Mouse (Mus musculus): ENCODE measurements around the gene Fzr1.

Fzr1 gene

GRCm38 (mm10) chr10:81416581-81417226 is 38.4 kb upstream of the Fzr1 start:
- peak; percentile 94 for DNase-seq (ENCODE audit: inconsistent ontology term)

GRCm38 (mm10) chr10:81415549-81416310 is 37.4 kb upstream of the Fzr1 start:
- peak; percentile 57 for DNase-seq (ENCODE audit: inconsistent ontology term)

- no peak for DNase-seq (ENCODE audit: inconsistent ontology term)
These were observed 36.8 kb upstream of the Fzr1 start for GRCm38 (mm10) chr10:81415146-81415545.

GRCm38 (mm10) chr10:81414682-81415081 is 36.4 kb upstream of the Fzr1 start:
- DNase-seq (ENCODE audit: inconsistent ontology term), result peak; percentile 93

- DNase-seq (ENCODE audit: inconsistent ontology term), result peak; percentile 88
These were observed 35.3 kb upstream of the Fzr1 start for GRCm38 (mm10) chr10:81413310-81414261.

GRCm38 (mm10) chr10:81412586-81413309 is 34.4 kb upstream of the Fzr1 start:
- no peak for DNase-seq (ENCODE audit: inconsistent ontology term)

GRCm38 (mm10) chr10:81411471-81412400 is 33.4 kb upstream of the Fzr1 start:
- DNase-seq (ENCODE audit: inconsistent ontology term), result peak; percentile 87

GRCm38 (mm10) chr10:81410981-81411380 is 32.7 kb upstream of the Fzr1 start:
- DNase-seq (ENCODE audit: inconsistent ontology term), result no peak

- DNase-seq (ENCODE audit: inconsistent ontology term), result no peak
These were observed 32.0 kb upstream of the Fzr1 start for GRCm38 (mm10) chr10:81410350-81410749.

GRCm38 (mm10) chr10:81409330-81409729 is 31.0 kb upstream of the Fzr1 start:
- DNase-seq (ENCODE audit: inconsistent ontology term), result no peak

GRCm38 (mm10) chr10:81408871-81409291 is 30.6 kb upstream of the Fzr1 start:
- DNase-seq (ENCODE audit: inconsistent ontology term), result peak; percentile 91

GRCm38 (mm10) chr10:81408424-81408729 is 30.1 kb upstream of the Fzr1 start:
- no peak for DNase-seq (ENCODE audit: inconsistent ontology term)

- DNase-seq (ENCODE audit: inconsistent ontology term), result peak; percentile 95
These were observed 29.5 kb upstream of the Fzr1 start for GRCm38 (mm10) chr10:81407539-81408423.

GRCm38 (mm10) chr10:81406504-81407440 is 28.5 kb upstream of the Fzr1 start:
- no peak for DNase-seq (ENCODE audit: inconsistent ontology term)

- DNase-seq (ENCODE audit: inconsistent ontology term), result no peak
These were observed 27.4 kb upstream of the Fzr1 start for GRCm38 (mm10) chr10:81405588-81406201.

GRCm38 (mm10) chr10:81404720-81405119 is 26.4 kb upstream of the Fzr1 start:
- DNase-seq (ENCODE audit: inconsistent ontology term), result no peak

- DNase-seq (ENCODE audit: inconsistent ontology term), result no peak
These were observed 25.8 kb upstream of the Fzr1 start for GRCm38 (mm10) chr10:81404082-81404481.

GRCm38 (mm10) chr10:81403511-81403910 is 25.2 kb upstream of the Fzr1 start:
- DNase-seq (ENCODE audit: inconsistent ontology term), result no peak

Measured in Muller cell, postnatal 12 days (primary cell).